Mouse (Mus musculus): ENCODE data around the gene Ndufa9. TPM values are rescaled to one million over a fixed set of nuclear protein-coding genes. Genes with fewer than 3 reads are reported as not detected.

The Ndufa9 gene
- 4.4 and 5.1 TPM in 2 replicates for polyA plus RNA-seq (2012)

GRCm38 (mm10) chr6:126848712-126849704 lies at the start of gene Ndufa9:
Gene Ndufa9, minus strand, starts transcription at chr6:126849136.
- no peak for TF ChIP-seq GATA1 (IDR thresholded peaks at IDR 0.05; ENCODE audit: low read length)

GRCm38 (mm10) chr6:126877118-126877517 lies 28.2 kb upstream of the Ndufa9 start:
- TF ChIP-seq GATA1 (IDR thresholded peaks at IDR 0.05; ENCODE audit: low read length), result no peak

DNA sequence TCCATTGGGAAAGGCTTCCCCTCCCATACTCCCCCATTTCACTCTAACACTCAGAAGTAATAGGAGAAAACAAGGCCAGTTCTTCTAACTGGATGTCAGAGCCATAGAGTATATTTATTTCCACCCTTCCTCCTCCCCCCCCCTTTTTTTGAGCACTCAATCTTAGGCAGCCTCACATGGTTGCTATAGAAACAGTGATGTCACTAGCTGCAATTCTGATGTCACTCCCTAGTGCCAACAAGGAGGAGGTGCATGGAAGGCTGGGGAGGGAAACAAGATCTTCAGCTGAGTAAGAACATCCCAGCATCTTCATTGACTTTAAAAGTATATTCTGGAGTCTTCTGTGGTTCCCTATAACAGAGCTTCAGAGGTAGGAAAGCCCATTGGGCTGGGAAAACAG lies 3.9 kb upstream of the Ndufa9 start, which contains the start of gene Akap3:
Gene Akap3 (plus strand): TSS at position 218 of the 400 bp plus-strand sequence.
- no peak for TF ChIP-seq GATA1 (IDR thresholded peaks at IDR 0.05; ENCODE audit: low read length)

GRCm38 (mm10) chr6:126836628-126837027 lies 12.3 kb downstream of the Ndufa9 start:
- TF ChIP-seq GATA1 (IDR thresholded peaks at IDR 0.05; ENCODE audit: low read length), result no peak

GRCm38 (mm10) chr6:126823087-126823486 lies 25.8 kb downstream of the Ndufa9 start:
- TF ChIP-seq GATA1 (IDR thresholded peaks at IDR 0.05; ENCODE audit: low read length), result no peak

DNA sequence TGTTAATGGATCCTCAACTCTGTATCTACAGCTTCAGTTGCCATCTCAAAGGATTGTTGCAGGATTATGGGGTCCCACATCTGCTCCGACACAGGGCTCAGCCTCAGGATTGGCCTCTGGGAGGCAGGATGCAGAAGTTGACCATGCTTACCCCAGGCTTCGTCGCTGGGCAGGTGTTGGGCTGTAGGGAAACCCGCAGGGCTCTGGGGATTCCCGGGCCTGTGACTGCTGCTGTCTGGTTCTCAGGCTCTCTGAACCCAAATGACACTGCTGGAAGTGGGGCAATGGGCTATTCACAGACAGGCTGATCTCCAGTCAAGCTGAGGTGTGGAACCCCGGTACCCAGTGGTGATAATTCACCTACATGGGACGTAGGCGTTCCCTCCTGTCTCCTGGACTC lies 32.6 kb downstream of the Ndufa9 start:
- no peak for TF ChIP-seq GATA1 (IDR thresholded peaks at IDR 0.05; ENCODE audit: low read length)

- no peak for TF ChIP-seq GATA1 (IDR thresholded peaks at IDR 0.05; ENCODE audit: low read length)
Observed at GRCm38 (mm10) chr6:126815206-126815750, 33.7 kb downstream of the Ndufa9 start.

- TF ChIP-seq GATA1 (IDR thresholded peaks at IDR 0.05; ENCODE audit: low read length), result no peak
Observed at GRCm38 (mm10) chr6:126811481-126811880, 37.5 kb downstream of the Ndufa9 start.

- no peak for TF ChIP-seq GATA1 (IDR thresholded peaks at IDR 0.05; ENCODE audit: low read length)
Observed at GRCm38 (mm10) chr6:126808561-126808960, 40.4 kb downstream of the Ndufa9 start.

DNA sequence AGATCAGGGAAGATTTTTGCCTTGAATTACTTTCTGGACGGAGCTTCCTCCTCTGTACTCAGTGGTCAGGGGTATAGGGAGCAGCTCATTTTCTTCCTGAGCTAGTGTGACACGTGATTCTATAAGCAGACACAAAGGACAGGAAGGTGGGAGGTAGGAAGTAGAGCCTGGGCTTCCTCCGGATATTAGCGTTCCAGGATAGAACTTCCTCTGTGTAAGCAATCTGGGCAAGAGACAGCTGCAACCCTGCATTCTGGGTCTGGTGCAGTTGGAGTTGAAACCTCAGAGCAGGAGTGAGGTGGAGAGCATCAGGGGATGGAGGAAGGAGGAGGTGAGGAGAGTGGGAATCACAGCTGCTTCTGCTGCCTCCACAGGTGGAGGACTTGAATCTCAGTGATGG lies 40.8 kb downstream of the Ndufa9 start:
- no peak for TF ChIP-seq GATA1 (IDR thresholded peaks at IDR 0.05; ENCODE audit: low read length)

DNA sequence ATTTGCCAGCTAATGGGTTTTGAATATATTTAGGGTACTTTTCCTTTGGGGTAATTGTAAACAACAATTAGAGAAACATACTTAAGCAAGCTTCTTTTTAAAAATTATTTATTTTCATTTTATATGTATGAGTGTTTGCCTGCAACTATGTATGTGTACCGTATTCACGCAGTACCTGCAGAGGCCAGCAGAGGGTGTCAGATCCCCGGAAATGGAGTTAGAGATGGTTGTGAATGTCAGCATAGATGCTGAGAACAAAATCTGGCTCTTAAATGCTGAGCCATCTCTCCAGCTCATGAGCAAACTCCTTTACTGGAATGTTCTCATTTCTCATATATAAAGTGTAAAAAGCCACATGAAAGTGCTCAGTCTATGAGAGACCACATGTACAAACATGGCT lies 42.2 kb downstream of the Ndufa9 start:
- TF ChIP-seq GATA1 (IDR thresholded peaks at IDR 0.05; ENCODE audit: low read length), result no peak

DNA sequence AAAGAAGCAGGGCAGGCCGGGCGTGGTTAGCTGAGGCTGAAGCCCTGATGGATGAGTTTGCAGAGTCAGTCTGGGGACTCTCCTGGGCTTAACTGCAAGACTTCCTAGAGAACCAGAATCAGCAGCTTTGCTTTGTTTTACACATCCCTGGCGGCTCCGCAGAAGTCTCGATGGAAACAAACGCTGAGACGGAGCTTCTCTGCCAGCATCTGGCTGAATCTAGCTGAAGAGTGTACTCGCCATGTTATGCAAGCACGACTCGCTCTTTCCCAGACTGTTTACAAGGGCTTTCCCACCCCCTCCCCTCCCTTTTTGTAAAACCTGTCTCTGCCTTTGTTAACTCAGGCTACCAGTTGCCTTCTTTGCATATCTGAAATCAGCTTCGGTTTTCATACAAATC lies 46.0 kb downstream of the Ndufa9 start:
- no peak for TF ChIP-seq GATA1 (IDR thresholded peaks at IDR 0.05; ENCODE audit: low read length)

GRCm38 (mm10) chr6:126794751-126795150 lies 54.2 kb downstream of the Ndufa9 start:
- no peak for TF ChIP-seq GATA1 (IDR thresholded peaks at IDR 0.05; ENCODE audit: low read length)

DNA sequence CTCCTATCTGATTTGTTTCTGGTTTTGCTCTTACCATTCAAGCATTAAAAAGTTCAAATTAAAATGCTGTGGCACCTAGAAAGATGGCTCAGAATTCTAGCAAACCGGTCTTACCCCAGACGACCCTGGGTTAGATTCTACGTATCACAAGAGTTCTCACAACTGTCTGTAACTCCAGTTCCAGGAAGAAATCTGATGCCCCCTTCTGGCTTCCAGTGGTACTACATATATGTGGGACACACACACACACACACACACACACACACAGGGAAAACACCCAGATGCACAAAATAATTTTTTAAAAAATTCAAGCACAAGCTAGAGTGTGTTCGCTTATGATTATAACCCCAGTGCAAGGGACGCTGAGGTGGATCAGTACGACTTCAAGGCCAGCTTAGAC lies 55.2 kb downstream of the Ndufa9 start:
- no peak for TF ChIP-seq GATA1 (IDR thresholded peaks at IDR 0.05; ENCODE audit: low read length)

DNA sequence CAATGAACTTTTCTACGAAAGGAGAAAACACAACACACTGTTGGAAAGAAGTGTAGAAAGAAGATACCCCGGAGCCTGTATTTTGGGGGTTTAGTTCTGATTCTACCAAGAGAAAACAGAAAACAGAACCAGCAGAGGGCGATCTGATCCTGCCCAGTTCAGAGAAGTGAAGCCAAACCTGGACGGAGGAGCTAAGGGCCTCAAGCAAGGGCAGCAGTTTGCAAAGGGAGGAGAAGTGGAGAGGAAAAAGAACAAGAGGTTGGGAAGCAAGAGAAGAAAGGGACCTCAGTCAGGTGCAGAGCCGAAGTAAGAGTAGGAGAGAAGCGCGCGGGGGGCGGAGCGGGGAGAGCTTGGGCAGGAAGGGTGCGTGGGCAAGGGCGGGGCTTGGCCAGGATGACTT lies 57.0 kb downstream of the Ndufa9 start:
- TF ChIP-seq GATA1 (IDR thresholded peaks at IDR 0.05; ENCODE audit: low read length), result no peak

- no peak for TF ChIP-seq GATA1 (IDR thresholded peaks at IDR 0.05; ENCODE audit: low read length)
Observed at GRCm38 (mm10) chr6:126791488-126791887, 57.4 kb downstream of the Ndufa9 start.

GRCm38 (mm10) chr6:126788863-126789262 lies 60.1 kb downstream of the Ndufa9 start:
- TF ChIP-seq GATA1 (IDR thresholded peaks at IDR 0.05; ENCODE audit: low read length), result no peak
